Mouse (Mus musculus): Measurements from ENCODE around the gene Matn4.

DNA sequence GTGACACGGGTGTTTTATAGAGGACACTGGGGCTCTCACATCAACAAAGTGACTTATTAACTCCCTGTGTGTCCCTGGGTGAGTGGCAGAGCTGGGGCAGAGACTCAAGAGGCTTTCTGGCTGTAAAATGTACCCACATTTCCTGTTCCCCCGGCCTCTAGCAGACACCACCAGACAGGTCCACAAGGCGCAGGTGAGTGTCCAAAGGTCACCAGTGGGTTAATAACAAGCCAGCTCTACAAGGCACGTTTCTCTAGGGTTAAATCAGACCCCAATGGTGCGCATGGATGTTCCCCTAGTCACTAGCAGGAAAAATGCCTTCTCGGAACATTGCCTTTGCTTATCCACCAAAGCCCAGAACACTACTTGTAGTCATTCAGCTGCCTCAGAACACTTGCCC lies 32.8 kb upstream of the Matn4 start:
- TF ChIP-seq FLI1 (IDR thresholded peaks at IDR 0.05; ENCODE audit: low read length) = no peak
- no peak for TF ChIP-seq GATA1 (IDR thresholded peaks at IDR 0.05; ENCODE audit: borderline replicate concordance, low read length)

Measured in megakaryocyte, embryonic 14.5 days (primary cell).